Mouse (Mus musculus): ENCODE results near the gene Smyd5. TPM values are rescaled to one million over a fixed set of nuclear protein-coding genes. Genes with fewer than 3 reads are reported as not detected.
"Not testable (repeated sequence)": the region's sequence is repeated elsewhere in the genome, so short reads cannot be mapped to it uniquely, and the experiment has no call there.

Gene Smyd5
- total RNA-seq, 2 experiments from 2014 or later = 54.8 to 55.3 TPM

GRCm38 (mm10) chr6:85445286-85445685 is 13.5 kb downstream of the Smyd5 start:
- no peak for DNase-seq (ENCODE audit: low spot score in 2 of 2)

GRCm38 (mm10) chr6:85447351-85447750 is 15.6 kb downstream of the Smyd5 start:
- no peak for DNase-seq (ENCODE audit: low spot score in 2 of 2)

- DNase-seq (ENCODE audit: low spot score in 2 of 2) = not testable (repeated sequence)
Measured at GRCm38 (mm10) chr6:85450140-85450539, 18.4 kb downstream of the Smyd5 start.

GRCm38 (mm10) chr6:85450697-85451663 is 19.2 kb downstream of the Smyd5 start, which contains the start of gene Cct7:
TSS of gene Cct7 (plus strand) at chr6:85451514.
- peak; percentile 99 to 100 for DNase-seq (ENCODE audit: low spot score in 2 of 2)

- peak; percentile 99 for DNase-seq (ENCODE audit: low spot score in 2 of 2)
Measured at GRCm38 (mm10) chr6:85451664-85452410, 20.0 kb downstream of the Smyd5 start, which contains the start of gene Pradc1. TSS of gene Pradc1 (minus strand) at chr6:85451970.

- no peak for DNase-seq (ENCODE audit: low spot score in 2 of 2)
Measured at GRCm38 (mm10) chr6:85452411-85452665, 20.5 kb downstream of the Smyd5 start.

GRCm38 (mm10) chr6:85452816-85453215 is 21.0 kb downstream of the Smyd5 start:
- no peak for DNase-seq (ENCODE audit: low spot score in 2 of 2)

GRCm38 (mm10) chr6:85459621-85460020 is 27.8 kb downstream of the Smyd5 start:
- DNase-seq (ENCODE audit: low spot score in 2 of 2) = no peak

- DNase-seq (ENCODE audit: low spot score in 2 of 2) = no peak
Measured at GRCm38 (mm10) chr6:85465381-85465780, 33.6 kb downstream of the Smyd5 start.

GRCm38 (mm10) chr6:85469660-85470430 is 38.1 kb downstream of the Smyd5 start:
- DNase-seq (ENCODE audit: low spot score in 2 of 2) = no peak

- no peak for DNase-seq (ENCODE audit: low spot score in 2 of 2)
Measured at GRCm38 (mm10) chr6:85471962-85472361, 40.2 kb downstream of the Smyd5 start.

- DNase-seq (ENCODE audit: low spot score in 2 of 2) = no peak
Measured at GRCm38 (mm10) chr6:85472542-85472941, 40.8 kb downstream of the Smyd5 start.

GRCm38 (mm10) chr6:85475581-85475980 is 43.8 kb downstream of the Smyd5 start:
- DNase-seq (ENCODE audit: low spot score in 2 of 2) = no peak

- no peak for DNase-seq (ENCODE audit: low spot score in 2 of 2)
Measured at GRCm38 (mm10) chr6:85477366-85477917, 45.7 kb downstream of the Smyd5 start.

- DNase-seq (ENCODE audit: low spot score in 2 of 2) = no peak
Measured at GRCm38 (mm10) chr6:85478416-85478815, 46.6 kb downstream of the Smyd5 start.

GRCm38 (mm10) chr6:85479979-85480378 is 48.2 kb downstream of the Smyd5 start:
- no peak for DNase-seq (ENCODE audit: low spot score in 2 of 2)

- DNase-seq (ENCODE audit: low spot score in 2 of 2) = no peak
Measured at GRCm38 (mm10) chr6:85480685-85481084, 48.9 kb downstream of the Smyd5 start.

GRCm38 (mm10) chr6:85483843-85484721 is 52.3 kb downstream of the Smyd5 start:
- DNase-seq (ENCODE audit: low spot score in 2 of 2) = peak; percentile 39 to 54

GRCm38 (mm10) chr6:85485738-85486137 is 53.9 kb downstream of the Smyd5 start:
- DNase-seq (ENCODE audit: low spot score in 2 of 2) = no peak

- no peak for DNase-seq (ENCODE audit: low spot score in 2 of 2)
Measured at GRCm38 (mm10) chr6:85488510-85488909, 56.7 kb downstream of the Smyd5 start.

All from left cerebral cortex, adult 18-20 months (tissue).